Mouse (Mus musculus) heart, adult 2 months (tissue): Measurements from ENCODE around the gene Gls.

ENCODE experiments used
- CTCF ChIP-seq: fragments of 200-600 bp; IDR thresholded peaks from 2 replicates; pipeline ENCODE4 v1.8.1; 2022; ENCODE audit warnings: antibody characterized with exemption, mild to moderate bottlenecking, moderate library complexity
- EP300 ChIP-seq: fragments of 200-500 bp; IDR thresholded peaks from 2 replicates; pipeline ENCODE4 v1.6.1; 2011; ENCODE audit warnings: low read depth, low read length, control low read depth; ENCODE audit not compliant: insufficient read depth

DNA sequence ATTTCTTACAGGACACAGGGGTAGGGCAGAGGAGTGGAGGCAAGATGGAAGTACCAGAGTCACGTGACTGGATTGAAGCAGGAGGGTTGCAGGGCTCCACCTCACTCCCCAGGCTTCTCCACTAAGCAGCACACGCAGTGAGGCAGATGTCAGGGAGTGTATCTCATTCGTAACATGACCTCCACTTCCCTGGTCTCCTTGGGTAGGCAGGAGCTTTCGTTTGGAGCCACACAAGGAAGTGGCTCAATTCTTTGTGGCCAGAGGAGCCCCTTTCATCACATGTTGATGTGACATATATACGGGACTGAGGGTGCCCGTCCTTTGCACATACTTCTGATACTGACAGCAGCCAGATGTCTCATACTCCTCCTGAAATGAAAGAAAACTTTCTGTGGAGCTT, 103.2 kb downstream of the Gls start:
- TF ChIP-seq CTCF (no peak), EP300 (no peak)
